Mouse (Mus musculus): Measurements from ENCODE around the gene Hist1h3d. TPM values are rescaled to one million over a fixed set of nuclear protein-coding genes. Genes with fewer than 3 reads are reported as not detected.
A peak's percentile ranks its signal among the peaks of the same experiment; 100 is the strongest.

Gene Hist1h3d
- 2.6 and 4.2 TPM in 2 replicates for polyA plus RNA-seq (2015; fragmentation: Nextera tagmentation; extraction: Ambion mirVana)

- 0% methylated on average over 18 of the region's 18 CpGs for WGBS
- Histone ChIP-seq H3K27ac (peak within 1 kb of the TSS; percentile 84), H3K27me3 (ENCODE audit: insufficient read depth, low read length) (no peaks in the 10 kb centered on the region), H3K4me1 (replicated peaks; ENCODE audit: insufficient read depth, low read length) (peaks cover 13% of the 10 kb centered on the region; the same call in 1 of the 2 replicates), H3K9ac (ENCODE audit: low read depth, low read length) (peak within 1 kb of the TSS; percentile 53; the same call in 1 of the 2 replicates), H3K4me2 (ENCODE audit: low read length) (peak within 1 kb of the TSS; percentile 59), H3K4me3 (replicated peaks; ENCODE audit: low read depth, low read length) (peak within 1 kb of the TSS; percentile 32), H3K36me3 (ENCODE audit: insufficient read depth, low read length) (no peaks in the 10 kb centered on the region), H3K9me3 (replicated peaks; ENCODE audit: low read length) (no peaks in the 10 kb centered on the region)
- TF ChIP-seq CTCF (IDR thresholded peaks at IDR 0.05; ENCODE audit: low read depth) = no peak
- ATAC-seq (replicated peaks; ENCODE audit: low FRiP score, low read depth) (peak; percentile 67), DNase-seq (ENCODE audit: low spot score) (peak; percentile 98)
These were observed at the start of gene Hist1h3d for GRCm38 (mm10) chr13:23575271-23575851. Hist1h3d (plus strand) TSS chr13:23575763.

- Histone ChIP-seq H3K9ac (ENCODE audit: low read depth, low read length) (no peak overlapping the region), H3K9me3 (replicated peaks; ENCODE audit: low read length) (no peaks in the 10 kb centered on the region), H3K4me3 (replicated peaks; ENCODE audit: low read depth, low read length) (peak overlapping the region; percentile 37), H3K4me2 (ENCODE audit: low read length) (peak overlapping the region; percentile 57), H3K27ac (no peak overlapping the region), H3K36me3 (ENCODE audit: insufficient read depth, low read length) (no peaks in the 10 kb centered on the region), H3K4me1 (replicated peaks; ENCODE audit: insufficient read depth, low read length) (no peaks in the 10 kb centered on the region), H3K27me3 (ENCODE audit: insufficient read depth, low read length) (no peaks in the 10 kb centered on the region)
- ATAC-seq (replicated peaks; ENCODE audit: low FRiP score, low read depth) (no peak), DNase-seq (ENCODE audit: low spot score) (no peak)
- 2% methylated on average over 10 of the region's 10 CpGs for WGBS
- TF ChIP-seq CTCF (IDR thresholded peaks at IDR 0.05; ENCODE audit: low read depth) = no peak
These were observed 49.7 kb upstream of the Hist1h3d start for GRCm38 (mm10) chr13:23525901-23526300.

GRCm38 (mm10) chr13:23526312-23526711, 49.3 kb upstream of the Hist1h3d start:
- ATAC-seq (replicated peaks; ENCODE audit: low FRiP score, low read depth) (peak; percentile 38; the same call in 1 of the 2 replicates), DNase-seq (ENCODE audit: low spot score) (peak; percentile 93)
- Histone ChIP-seq H3K27ac (no peak overlapping the region), H3K36me3 (ENCODE audit: insufficient read depth, low read length) (no peaks in the 10 kb centered on the region), H3K27me3 (ENCODE audit: insufficient read depth, low read length) (no peaks in the 10 kb centered on the region), H3K9me3 (replicated peaks; ENCODE audit: low read length) (no peaks in the 10 kb centered on the region), H3K4me1 (replicated peaks; ENCODE audit: insufficient read depth, low read length) (no peaks in the 10 kb centered on the region), H3K9ac (ENCODE audit: low read depth, low read length) (peak overlapping the region; percentile 36; the same call in 1 of the 2 replicates), H3K4me2 (ENCODE audit: low read length) (peak overlapping the region; percentile 57), H3K4me3 (replicated peaks; ENCODE audit: low read depth, low read length) (peak overlapping the region; percentile 37)
- under 1% methylated on average over 17 of the region's 17 CpGs for WGBS
- no peak for TF ChIP-seq CTCF (IDR thresholded peaks at IDR 0.05; ENCODE audit: low read depth)

- Histone ChIP-seq H3K4me1 (replicated peaks; ENCODE audit: insufficient read depth, low read length) (peaks cover 9% of the 10 kb centered on the region), H3K9ac (ENCODE audit: low read depth, low read length) (no peak overlapping the region), H3K27ac (peak overlapping the region; percentile 6; the same call in 1 of the 2 replicates), H3K4me2 (ENCODE audit: low read length) (peak overlapping the region; percentile 70; the same call in 1 of the 2 replicates), H3K4me3 (replicated peaks; ENCODE audit: low read depth, low read length) (no peak overlapping the region), H3K9me3 (replicated peaks; ENCODE audit: low read length) (no peaks in the 10 kb centered on the region), H3K27me3 (ENCODE audit: insufficient read depth, low read length) (no peaks in the 10 kb centered on the region), H3K36me3 (ENCODE audit: insufficient read depth, low read length) (no peaks in the 10 kb centered on the region)
- DNase-seq (ENCODE audit: low spot score) (peak; percentile 77), ATAC-seq (replicated peaks; ENCODE audit: low FRiP score, low read depth) (no peak; the same call in 1 of the 2 replicates)
- TF ChIP-seq CTCF (IDR thresholded peaks at IDR 0.05; ENCODE audit: low read depth) = no peak
- 44% methylated on average over 5 of the region's 5 CpGs for WGBS
These were observed 46.6 kb upstream of the Hist1h3d start for GRCm38 (mm10) chr13:23529005-23529404.

GRCm38 (mm10) chr13:23529480-23530165, 45.9 kb upstream of the Hist1h3d start:
- Histone ChIP-seq H3K4me3 (replicated peaks; ENCODE audit: low read depth, low read length) (peak overlapping the region; percentile 49), H3K9me3 (replicated peaks; ENCODE audit: low read length) (no peaks in the 10 kb centered on the region), H3K27me3 (ENCODE audit: insufficient read depth, low read length) (no peaks in the 10 kb centered on the region), H3K36me3 (ENCODE audit: insufficient read depth, low read length) (no peaks in the 10 kb centered on the region), H3K4me1 (replicated peaks; ENCODE audit: insufficient read depth, low read length) (peaks cover 9% of the 10 kb centered on the region), H3K9ac (ENCODE audit: low read depth, low read length) (no peak overlapping the region), H3K27ac (peak overlapping the region; percentile 97; the same call in 1 of the 2 replicates), H3K4me2 (ENCODE audit: low read length) (peak overlapping the region; percentile 70)
- ATAC-seq (replicated peaks; ENCODE audit: low FRiP score, low read depth) (no peak), DNase-seq (ENCODE audit: low spot score) (peak; percentile 37)
- WGBS = 12% methylated on average over 2 of the region's 2 CpGs
- no peak for TF ChIP-seq CTCF (IDR thresholded peaks at IDR 0.05; ENCODE audit: low read depth)

GRCm38 (mm10) chr13:23530181-23530900, 45.2 kb upstream of the Hist1h3d start:
- TF ChIP-seq CTCF (IDR thresholded peaks at IDR 0.05; ENCODE audit: low read depth) = no peak
- no peak for ATAC-seq (replicated peaks; ENCODE audit: low FRiP score, low read depth)
- Histone ChIP-seq H3K27ac (peak overlapping the region; percentile 97), H3K4me3 (replicated peaks; ENCODE audit: low read depth, low read length) (peak overlapping the region; percentile 49), H3K4me1 (replicated peaks; ENCODE audit: insufficient read depth, low read length) (peaks cover 9% of the 10 kb centered on the region), H3K9ac (ENCODE audit: low read depth, low read length) (peak overlapping the region; percentile 78), H3K4me2 (ENCODE audit: low read length) (peak overlapping the region; percentile 70), H3K36me3 (ENCODE audit: insufficient read depth, low read length) (no peaks in the 10 kb centered on the region), H3K27me3 (ENCODE audit: insufficient read depth, low read length) (no peaks in the 10 kb centered on the region), H3K9me3 (replicated peaks; ENCODE audit: low read length) (no peaks in the 10 kb centered on the region)
- peak; percentile 72 for DNase-seq (ENCODE audit: low spot score)
- WGBS = under 1% methylated on average over 20 of the region's 20 CpGs

Measured in kidney, postnatal 0 days (tissue).